Mouse (Mus musculus) E14TG2a.4 (cell line): ENCODE data around the gene Stk4.

Source experiments
- H3K27me3 ChIP-seq: 2 replicates; pipeline ENCODE4 v1.6.1; 2014; ENCODE audit warnings: low read length, control low read depth; ENCODE audit not compliant: insufficient read depth
- H3K36me3 ChIP-seq: 2 replicates; pipeline ENCODE4 v1.6.1; 2014; ENCODE audit warnings: low read length, control low read depth; ENCODE audit not compliant: insufficient read depth
- H3K4me1 ChIP-seq: replicated peaks from 2 replicates; pipeline ENCODE4 v1.6.1; 2014; ENCODE audit warnings: low read depth, low read length, control low read depth
- H3K4me3 ChIP-seq: replicated peaks from 2 replicates; pipeline ENCODE4 v1.5.1; 2014; ENCODE audit warnings: mild to moderate bottlenecking, low read length
- H3K9me3 ChIP-seq: 2 replicates; pipeline ENCODE4 v1.6.1; 2014; ENCODE audit warnings: low read length, control low read depth
- CTCF ChIP-seq: conservative IDR thresholded peaks from 2 replicates; pipeline ENCODE4 v1.5.1; 2014; ENCODE audit warnings: low read length
- NANOG ChIP-seq: IDR thresholded peaks from 2 replicates; pipeline ENCODE4 v1.6.1; 2014; ENCODE audit warnings: borderline replicate concordance, low read length, mixed read lengths
- POU5F1 ChIP-seq: IDR thresholded peaks from 2 replicates; pipeline ENCODE4 v1.6.1; 2014; ENCODE audit warnings: low read length, borderline replicate concordance

Stk4 gene

GRCm38 (mm10) chr2:164087416-164088017, 17.4 kb downstream of the Stk4 start:
- no peak overlapping the region for H3K4me3 ChIP-seq
- H3K4me1 ChIP-seq: peaks cover 3% of the 10 kb centered on the region; the same call in 1 of the 2 replicates
- no peaks in the 10 kb centered on the region for H3K9me3 ChIP-seq
- TF ChIP-seq CTCF: no peak
- TF ChIP-seq NANOG: no peak
- TF ChIP-seq POU5F1: no peak
- no peaks in the 10 kb centered on the region for H3K27me3 ChIP-seq
- peaks cover 88% of the 10 kb centered on the region for H3K36me3 ChIP-seq

- TF ChIP-seq POU5F1: no peak
- no peak for TF ChIP-seq CTCF
- TF ChIP-seq NANOG: no peak
- Histone ChIP-seq H3K9me3 (no peaks in the 10 kb centered on the region), H3K4me3 (no peak overlapping the region), H3K36me3 (peaks cover 82% of the 10 kb centered on the region), H3K4me1 (peaks cover 3% of the 10 kb centered on the region; the same call in 1 of the 2 replicates), H3K27me3 (no peaks in the 10 kb centered on the region)
Observed at GRCm38 (mm10) chr2:164089508-164089907, 19.4 kb downstream of the Stk4 start.

- Histone ChIP-seq H3K4me1 (peaks cover 3% of the 10 kb centered on the region; the same call in 1 of the 2 replicates), H3K36me3 (peaks cover 74% of the 10 kb centered on the region), H3K4me3 (no peak overlapping the region), H3K27me3 (no peaks in the 10 kb centered on the region), H3K9me3 (no peaks in the 10 kb centered on the region)
- TF ChIP-seq POU5F1: no peak
- no peak for TF ChIP-seq CTCF
- no peak for TF ChIP-seq NANOG
Observed at GRCm38 (mm10) chr2:164094152-164094551, 24.0 kb downstream of the Stk4 start.

- no peak overlapping the region for H3K4me3 ChIP-seq
- no peak for TF ChIP-seq NANOG
- TF ChIP-seq CTCF: no peak
- TF ChIP-seq POU5F1: no peak
- H3K27me3 ChIP-seq: no peaks in the 10 kb centered on the region
- H3K4me1 ChIP-seq: 0 out of 2 replicates have a peak, but pooled peaks cover 6% of the 10 kb centered on the region
- H3K36me3 ChIP-seq: peaks cover 84% of the 10 kb centered on the region
- H3K9me3 ChIP-seq: no peaks in the 10 kb centered on the region
Observed at GRCm38 (mm10) chr2:164098603-164099250, 28.6 kb downstream of the Stk4 start.

GRCm38 (mm10) chr2:164101936-164102335, 31.8 kb downstream of the Stk4 start:
- H3K4me3 ChIP-seq: no peak overlapping the region
- peaks cover 87% of the 10 kb centered on the region for H3K36me3 ChIP-seq
- peaks cover 17% of the 10 kb centered on the region for H3K4me1 ChIP-seq
- H3K27me3 ChIP-seq: no peaks in the 10 kb centered on the region
- TF ChIP-seq POU5F1 (no peak), CTCF (no peak), NANOG (no peak)
- no peaks in the 10 kb centered on the region for H3K9me3 ChIP-seq

- Histone ChIP-seq H3K36me3 (peaks cover 88% of the 10 kb centered on the region), H3K27me3 (no peaks in the 10 kb centered on the region), H3K4me3 (no peak overlapping the region), H3K9me3 (no peaks in the 10 kb centered on the region), H3K4me1 (peaks cover 21% of the 10 kb centered on the region)
- TF ChIP-seq POU5F1: no peak
- TF ChIP-seq CTCF: no peak
- no peak for TF ChIP-seq NANOG
Observed at GRCm38 (mm10) chr2:164102366-164102765, 32.2 kb downstream of the Stk4 start.

- Histone ChIP-seq H3K4me3 (no peak overlapping the region), H3K27me3 (no peaks in the 10 kb centered on the region), H3K36me3 (peaks cover 86% of the 10 kb centered on the region), H3K9me3 (no peaks in the 10 kb centered on the region), H3K4me1 (peaks cover 30% of the 10 kb centered on the region)
- peak; percentile 41 for TF ChIP-seq CTCF
- no peak for TF ChIP-seq NANOG
- TF ChIP-seq POU5F1: no peak
Observed at GRCm38 (mm10) chr2:164103501-164103900, 33.4 kb downstream of the Stk4 start.

- Histone ChIP-seq H3K36me3 (peaks cover 76% of the 10 kb centered on the region), H3K27me3 (no peaks in the 10 kb centered on the region), H3K4me1 (peaks cover 35% of the 10 kb centered on the region), H3K9me3 (no peaks in the 10 kb centered on the region), H3K4me3 (no peak overlapping the region)
- TF ChIP-seq CTCF: no peak
- no peak for TF ChIP-seq NANOG
- TF ChIP-seq POU5F1: no peak
Observed at GRCm38 (mm10) chr2:164106287-164107035, 36.3 kb downstream of the Stk4 start.
